19 mouse cellular contexts compared by ENCODE assay signal in genomic region chr13:29281556-29281955, GRCm38 (mm10).
DNase-seq lines count a peak whose midpoint lies in the region; ATAC-seq and TF ChIP-seq lines count a peak whose summit lies in the region.
"Had no signal": no experiment of that assay in that cellular context is flagged by ENCODE, and none has a peak within 500 bp of the region (broad histone marks: within the 10 kb centered on the region; RNA-seq: fewer than 3 reads in every experiment).

No protein-coding gene starts in this region.

- intact Hi-C loops in heart, adult 2 months (cut with DNase I) = loop anchor here (5.0 kb wide), 1 partner anchor 69 kb away; no protein-coding TSS in a partner anchor

- DNase-seq in midbrain, embryonic 10.5 days (ENCODE audit: low spot score) = no peak
- DNase-seq in heart, adult 2 months = peak in 1 of 2 experiments; percentile 38
- peak; percentile 65 for DNase-seq in heart, postnatal 4 days
- no peak for DNase-seq in urinary bladder, adult 2 months (ENCODE audit: low spot score)
- DNase-seq in retina, postnatal 1 day = no peak
- DNase-seq: B cell, adult 2 months; cerebellum, adult 9-11 months; gastrocnemius, adult 2 months; kidney, adult 18-20 months; lung, postnatal 10 days; right cerebral cortex, adult 18-20 months; thymus, postnatal 14 days had no signal

- H3K79me2 ChIP-seq in heart, adult 2 months (replicated peaks; ENCODE audit: control insufficient read depth, insufficient read depth, low read length) = no peaks in the 10 kb centered on the region

- H3K27ac ChIP-seq in midbrain, embryonic 10.5 days (replicated peaks) = 0 out of 2 replicates have a peak overlapping the region, but pooled peaks have one; percentile 13
- no peak overlapping the region for H3K27ac ChIP-seq in midbrain, embryonic 16.5 days (ENCODE audit: low read length)
- peak overlapping the region; percentile 8; the same call in 1 of the 2 replicates for H3K27ac ChIP-seq in heart, adult 2 months
- peak overlapping the region; percentile 89 to 92 for H3K27ac ChIP-seq in heart, embryonic 14.5 days (replicated peaks in 1 of 2; ENCODE audit: control insufficient read depth in 1 of 2, insufficient read depth in 1 of 2, low read depth in 2 of 2, low read length in 2 of 2)
- H3K27ac ChIP-seq: forebrain, embryonic 10.5 days; gastrocnemius, adult 2 months; kidney, postnatal 0 days; liver, embryonic 15.5 days; midbrain, embryonic 15.5 days had no signal

- no peaks in the 10 kb centered on the region for H3K36me3 ChIP-seq in midbrain, embryonic 10.5 days
- H3K36me3 ChIP-seq in midbrain, embryonic 16.5 days (ENCODE audit: control insufficient read depth, insufficient read depth, low read length) = no peaks in the 10 kb centered on the region
- H3K36me3 ChIP-seq in heart, adult 2 months (ENCODE audit: control insufficient read depth, insufficient read depth, low read length) = no peaks in the 10 kb centered on the region
- H3K36me3 ChIP-seq in heart, embryonic 14.5 days (ENCODE audit: control insufficient read depth, insufficient read depth, low read length) = no peaks in the 10 kb centered on the region
- H3K36me3 ChIP-seq: forebrain, embryonic 10.5 days; liver, embryonic 15.5 days; midbrain, embryonic 15.5 days had no signal

- peak; percentile 40; the same call in 1 of the 2 replicates for TF ChIP-seq EP300 in heart, adult 2 months (IDR thresholded peaks at IDR 0.05; ENCODE audit: insufficient read depth, low read depth, low read length)

- no peak overlapping the region for H3K4me3 ChIP-seq in midbrain, embryonic 10.5 days
- H3K4me3 ChIP-seq in midbrain, embryonic 16.5 days (ENCODE audit: low read depth, low read length) = no peak overlapping the region
- no peak overlapping the region for H3K4me3 ChIP-seq in heart, adult 2 months
- no peak overlapping the region for H3K4me3 ChIP-seq in heart, embryonic 14.5 days (ENCODE audit: control insufficient read depth in 1 of 2, insufficient read depth in 1 of 2, low read depth in 1 of 2, low read length in 2 of 2)
- H3K4me3 ChIP-seq: forebrain, embryonic 10.5 days; gastrocnemius, adult 2 months; liver, embryonic 15.5 days; midbrain, embryonic 15.5 days had no signal

- H3K4me1 ChIP-seq in midbrain, embryonic 10.5 days = peaks cover 3% of the 10 kb centered on the region; the same call in 1 of the 2 replicates
- H3K4me1 ChIP-seq in midbrain, embryonic 16.5 days (ENCODE audit: control insufficient read depth, insufficient read depth, low read length) = peaks cover 2% of the 10 kb centered on the region; the same call in 1 of the 2 replicates
- H3K4me1 ChIP-seq in heart, adult 2 months (ENCODE audit: control insufficient read depth, insufficient read depth, low read length) = peaks cover 2% of the 10 kb centered on the region
- H3K4me1 ChIP-seq in heart, embryonic 14.5 days (ENCODE audit: control insufficient read depth in 2 of 2, insufficient read depth in 2 of 2, low read length in 2 of 2) = peaks cover 15 to 28% of the 10 kb centered on the region in 2 experiments
- H3K4me1 ChIP-seq: liver, embryonic 15.5 days had no signal

- no peak for TF ChIP-seq CTCF in heart, adult 2 months (IDR thresholded peaks at IDR 0.05)

- no peak overlapping the region for H3K9ac ChIP-seq in midbrain, embryonic 16.5 days (ENCODE audit: low read depth, low read length)
- H3K9ac ChIP-seq in heart, adult 2 months (ENCODE audit: low read depth, low read length) = no peak overlapping the region
- no peak overlapping the region for H3K9ac ChIP-seq in heart, embryonic 14.5 days (ENCODE audit: low read length)
- H3K9ac ChIP-seq: liver, embryonic 15.5 days; midbrain, embryonic 15.5 days had no signal

- ATAC-seq in midbrain, embryonic 16.5 days = no peak
- ATAC-seq in heart, embryonic 14.5 days (ENCODE audit: insufficient number of reproducible peaks, insufficient read depth, low FRiP score, low read depth) = peak; percentile 82
- ATAC-seq in monocyte, adult 5-6 weeks (replicated peaks; ENCODE audit: insufficient number of reproducible peaks, low FRiP score, low TSS enrichment, poor library complexity, severe bottlenecking) = no peak
- ATAC-seq: midbrain, embryonic 15.5 days had no signal

- H3K27me3 ChIP-seq in midbrain, embryonic 10.5 days (ENCODE audit: low read depth, poor library complexity, severe bottlenecking) = no peaks in the 10 kb centered on the region
- no peaks in the 10 kb centered on the region for H3K27me3 ChIP-seq in midbrain, embryonic 16.5 days (ENCODE audit: control insufficient read depth, insufficient read depth, low read depth, low read length)
- no peaks in the 10 kb centered on the region; the same call in 1 of the 2 replicates for H3K27me3 ChIP-seq in heart, adult 2 months (ENCODE audit: control insufficient read depth, insufficient read depth, low read length)
- no peaks in the 10 kb centered on the region for H3K27me3 ChIP-seq in heart, embryonic 14.5 days (ENCODE audit: control insufficient read depth, insufficient read depth, low read length)
- H3K27me3 ChIP-seq: liver, embryonic 15.5 days; midbrain, embryonic 15.5 days had no signal

- no peaks in the 10 kb centered on the region for H3K9me3 ChIP-seq in midbrain, embryonic 10.5 days (replicated peaks)
- H3K9me3 ChIP-seq in midbrain, embryonic 16.5 days (replicated peaks; ENCODE audit: control insufficient read depth, low read length, poor library complexity, severe bottlenecking) = no peaks in the 10 kb centered on the region
- H3K9me3 ChIP-seq in heart, embryonic 14.5 days (ENCODE audit: control insufficient read depth, low read length) = no peaks in the 10 kb centered on the region
- H3K9me3 ChIP-seq: forebrain, embryonic 10.5 days; liver, embryonic 15.5 days; midbrain, embryonic 15.5 days had no signal

- H3K4me2 ChIP-seq in midbrain, embryonic 16.5 days (ENCODE audit: low read length) = no peak overlapping the region
- H3K4me2 ChIP-seq in heart, embryonic 14.5 days (ENCODE audit: low read length) = peak overlapping the region; percentile 28; the same call in 1 of the 2 replicates
- H3K4me2 ChIP-seq: liver, embryonic 15.5 days; midbrain, embryonic 15.5 days had no signal

- no peak for TF ChIP-seq POLR2A in heart, adult 2 months (IDR thresholded peaks at IDR 0.05; ENCODE audit: insufficient read depth, low read depth, low read length)

- WGBS in midbrain, embryonic 10.5 days = 87% methylated on average over 6 of the region's 6 CpGs
- WGBS in midbrain, embryonic 16.5 days = 87% methylated on average over 6 of the region's 6 CpGs
- 16% methylated on average over 6 of the region's 6 CpGs for WGBS in heart, adult 2 months
- 1% methylated on average over 6 of the region's 6 CpGs for WGBS in heart, embryonic 14.5 days
